Mouse (Mus musculus) kidney, adult 10 weeks (tissue): ENCODE data around the gene Ifi47. TPM values are rescaled to one million over a fixed set of nuclear protein-coding genes. Genes with fewer than 3 reads are reported as not detected.

Source experiments
- polyA plus RNA-seq: library from polyadenylated mRNA; stranded (reverse); fragments of 350-450 nt; fragmentation: Illumina TruSeq; extraction: RNeasy Lipid Tissue Mini Kit (QIAGEN cat#74804); gene quantifications from one replicate; pipeline ENCODE4 v1.2.3, GENCODE M21; 2014; ENCODE audit warnings: low read depth, low replicate concordance

The Ifi47 gene
- polyA plus RNA-seq, result 7.9 TPM

GRCm38 (mm10) chr11:49076001-49076757, at the start of gene Ifi47:
TSS of gene Ifi47 (plus strand) at chr11:49076587.

GRCm38 (mm10) chr11:49051093-49051891, 25.1 kb upstream of the Ifi47 start, which contains the start of gene 9930111J21Rik2:
TSS of gene 9930111J21Rik2 (minus strand) at chr11:49051242.

DNA sequence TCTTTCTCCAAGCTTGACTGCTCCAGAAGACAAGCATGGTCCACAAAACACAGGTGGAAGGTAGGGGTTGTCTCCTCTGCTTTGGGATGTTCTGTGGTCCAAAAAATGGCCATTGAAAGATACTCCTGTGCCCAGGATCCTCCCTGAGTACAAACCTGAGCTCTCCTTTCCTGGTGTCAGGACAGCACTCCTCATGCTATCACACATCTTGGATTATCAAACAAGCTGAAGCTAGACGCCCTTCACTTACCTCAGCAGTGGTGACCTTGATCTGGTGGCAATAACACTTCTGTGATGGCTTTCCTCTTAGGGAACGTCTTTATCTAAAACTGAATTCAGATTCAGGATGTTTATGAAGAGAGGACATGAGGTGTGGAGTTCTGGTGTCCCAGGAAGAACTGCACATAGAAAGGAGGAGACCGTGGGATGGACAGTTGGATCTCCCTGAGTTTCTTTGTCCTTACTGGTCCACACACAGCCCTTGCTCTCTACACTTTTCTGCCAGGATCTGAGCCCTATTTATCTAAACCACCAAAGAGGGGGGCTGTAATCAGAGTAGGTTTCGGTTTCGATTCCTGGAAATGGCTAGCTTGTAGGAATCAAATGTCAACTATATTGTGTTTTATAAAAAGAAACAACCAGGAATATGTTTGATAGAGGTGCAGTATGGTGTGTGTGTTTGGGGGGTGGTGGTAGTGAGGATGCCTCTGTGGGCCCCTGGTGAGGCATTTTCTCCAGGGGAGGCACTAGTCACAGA, 12.5 kb upstream of the Ifi47 start, which contains the start of gene Tgtp2:
Tgtp2 (minus strand) TSS at position 494 of the 757 bp plus-strand sequence.

DNA sequence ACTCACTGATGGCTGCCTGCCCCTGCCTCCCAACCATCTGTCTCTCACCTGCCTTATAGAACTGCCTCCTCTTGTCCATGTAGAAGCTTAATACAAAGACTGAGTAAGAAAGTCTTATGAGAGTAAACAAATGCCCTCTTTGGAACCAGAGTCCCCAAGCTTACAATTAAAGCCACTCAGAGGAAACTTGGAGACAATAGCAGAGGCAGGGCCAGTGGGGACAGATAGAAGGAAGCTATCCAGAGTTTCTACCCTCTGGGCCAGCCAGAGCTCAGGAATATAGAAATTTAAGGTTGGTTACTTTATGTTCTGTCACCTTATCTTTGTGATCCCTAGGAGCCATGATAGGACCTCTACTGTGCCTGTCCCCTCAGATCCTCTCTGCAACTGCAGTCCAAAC, 38.4 kb downstream of the Ifi47 start, which contains the start of gene Olfr1396:
Olfr1396 (minus strand) TSS at position 101 of the 400 bp plus-strand sequence.

DNA sequence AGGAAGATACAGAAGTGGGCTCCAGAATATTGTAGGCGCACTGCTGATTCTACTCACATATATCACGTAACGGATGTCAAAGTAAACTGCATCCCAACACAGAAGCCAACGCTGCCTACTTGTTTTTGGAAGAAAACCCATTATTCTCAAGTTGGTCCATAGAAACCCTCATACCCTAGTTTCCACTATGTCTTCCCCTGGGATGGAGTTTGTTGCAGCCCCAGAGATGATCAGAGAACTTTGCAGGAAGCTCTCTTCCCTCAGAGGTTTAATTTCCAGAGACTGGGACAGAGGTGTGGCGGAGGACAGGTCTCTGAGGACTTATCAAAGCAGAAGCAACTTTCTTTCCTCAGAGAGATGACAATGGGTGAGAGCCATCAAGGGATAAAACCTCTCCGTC, 65.6 kb downstream of the Ifi47 start, which contains the start of gene Olfr1395:
Olfr1395 (plus strand) TSS at position 301 of the 400 bp plus-strand sequence.

Other genes starting within 250 kb of the Ifi47 start
- 1.8 TPM for gene Gm12184, start 249.9 kb upstream of the Ifi47 start, polyA plus RNA-seq
- 81.7 TPM for gene Irgm1, start 204.9 kb upstream of the Ifi47 start, polyA plus RNA-seq
- gene Gm5431, start 174.4 kb upstream of the Ifi47 start, polyA plus RNA-seq, result 0.97 TPM
- gene Psme2b, start 130.4 kb upstream of the Ifi47 start, polyA plus RNA-seq, result 2.3 TPM
- gene Olfr56, start 97.7 kb upstream of the Ifi47 start, polyA plus RNA-seq, result 0.49 TPM
- 2.4 TPM for gene 9930111J21Rik1, start 97.2 kb upstream of the Ifi47 start, polyA plus RNA-seq
- gene Gm12185, start 84.4 kb upstream of the Ifi47 start, polyA plus RNA-seq, result 0.49 TPM
- 20.9 TPM for gene Tgtp1, start 82.4 kb upstream of the Ifi47 start, polyA plus RNA-seq
- gene 9930111J21Rik2, start 25.3 kb upstream of the Ifi47 start, polyA plus RNA-seq, result 12.1 TPM
- 15.1 TPM for gene Tgtp2, start 12.4 kb upstream of the Ifi47 start, polyA plus RNA-seq
- gene Olfr1396, start 38.3 kb downstream of the Ifi47 start, polyA plus RNA-seq, result 2.2 TPM
- not detected for gene Olfr1395, start 65.7 kb downstream of the Ifi47 start, polyA plus RNA-seq
- gene Olfr1394, start 77.8 kb downstream of the Ifi47 start, polyA plus RNA-seq, result not detected
- 20.0 TPM for gene Btnl9, start 110.6 kb downstream of the Ifi47 start, polyA plus RNA-seq
- gene Zfp62, start 126.7 kb downstream of the Ifi47 start, polyA plus RNA-seq, result 91.5 TPM
- 38.5 TPM for gene Mgat1, start 167.6 kb downstream of the Ifi47 start, polyA plus RNA-seq
- gene Olfr1393, start 201.7 kb downstream of the Ifi47 start, polyA plus RNA-seq, result 1.4 TPM
- 0.24 TPM for gene Olfr1392, start 208.7 kb downstream of the Ifi47 start, polyA plus RNA-seq
- not detected for gene Olfr10, start 228.2 kb downstream of the Ifi47 start, polyA plus RNA-seq
- not detected for gene Olfr1391, start 246.2 kb downstream of the Ifi47 start, polyA plus RNA-seq